Mouse (Mus musculus): ENCODE results near the gene Fbxw9. TPM values are rescaled to one million over a fixed set of nuclear protein-coding genes. Genes with fewer than 3 reads are reported as not detected.

Gene Fbxw9
- total and polyA plus RNA-seq, 3 experiments = 7.3 to 21.9 (median 11.7) TPM

GRCm38 (mm10) chr8:85071514-85072281, 11.8 kb downstream of the Fbxw9 start, which contains the start of gene Dhps:
Dhps (plus strand) TSS chr8:85071757.
- Histone ChIP-seq H3K4me3 (replicated peaks in 1 of 3; ENCODE audit: low read depth in 2 of 3, low read length in 2 of 3, poor library complexity in 1 of 3) (peak within 1 kb of the TSS; percentile 92 to 99 (median 98)), H3K4me1 (ENCODE audit: control insufficient read depth in 1 of 2, insufficient read depth in 2 of 2) (peaks cover 6 to 25% of the 10 kb centered on the region in 2 experiments), H3K9ac (ENCODE audit: insufficient read depth, low read depth) (peak within 1 kb of the TSS; percentile 99), H3K27me3 (replicated peaks) (no peaks in the 10 kb centered on the region), H3K79me2 (replicated peaks; ENCODE audit: control insufficient read depth, extremely low read depth, insufficient read depth, poor library complexity, severe bottlenecking) (peaks cover 17% of the 10 kb centered on the region), H3K27ac (ENCODE audit: insufficient read depth, low read depth) (peak within 1 kb of the TSS; percentile 96), H3K36me3 (replicated peaks in 1 of 2; ENCODE audit: control insufficient read depth in 1 of 2, insufficient read depth in 1 of 2, low read length in 1 of 2) (peaks cover 51 to 63% of the 10 kb centered on the region in 2 experiments), H3K9me3 (replicated peaks; ENCODE audit: low read length) (no peaks in the 10 kb centered on the region), H3K4me2 (ENCODE audit: insufficient read depth, low read depth, poor library complexity, severe bottlenecking) (peak within 1 kb of the TSS; percentile 76)
- TF ChIP-seq RAD21 (IDR thresholded peaks at IDR 0.05; ENCODE audit: low read depth, low read length) = no peak
- TF ChIP-seq RCOR1 (conservative IDR thresholded peaks at IDR 0.05; ENCODE audit: low read depth, low read length) = no peak
- peak; percentile 81 for TF ChIP-seq HCFC1 (IDR thresholded peaks at IDR 0.05; ENCODE audit: low read depth, low read length)
- peak; percentile 69 for TF ChIP-seq IRF4 (IDR thresholded peaks at IDR 0.05; ENCODE audit: low read depth, low read length)
- peak; percentile 97 for TF ChIP-seq BHLHE40 (IDR thresholded peaks at IDR 0.05; ENCODE audit: low read depth, low read length)
- TF ChIP-seq USF2 (conservative IDR thresholded peaks at IDR 0.05; ENCODE audit: low read depth, low read length) = peak; percentile 79
- TF ChIP-seq ELF1 (IDR thresholded peaks at IDR 0.05; ENCODE audit: low read depth, low read length) = peak; percentile 87
- TF ChIP-seq TCF12 (IDR thresholded peaks at IDR 0.05; ENCODE audit: low read depth, low read length) = peak; percentile 80
- peak; percentile 75; the same call in 1 of the 2 replicates for TF ChIP-seq CHD1 (IDR thresholded peaks at IDR 0.05; ENCODE audit: low read depth, low read length)
- TF ChIP-seq JUND (conservative IDR thresholded peaks at IDR 0.05; ENCODE audit: low read depth, low read length) = no peak
- peak; percentile 89 for TF ChIP-seq USF1 (IDR thresholded peaks at IDR 0.05; ENCODE audit: low read depth, low read length)
- peak; percentile 89 for TF ChIP-seq MXI1 (IDR thresholded peaks at IDR 0.05; ENCODE audit: low read depth, low read length)
- TF ChIP-seq JUN (IDR thresholded peaks at IDR 0.05; ENCODE audit: insufficient read depth, low read depth, low read length) = no peak
- TF ChIP-seq E2F4 (IDR thresholded peaks at IDR 0.05; ENCODE audit: insufficient replicate concordance, low read depth, low read length) = peak; percentile 69; the same call in 1 of the 2 replicates
- TF ChIP-seq NELFE (IDR thresholded peaks at IDR 0.05; ENCODE audit: low read depth, low read length) = no peak; the same call in 1 of the 2 replicates
- no peak for TF ChIP-seq CTCF (conservative IDR thresholded peaks at IDR 0.05 in 1 of 2, IDR thresholded peaks at IDR 0.05 in 1 of 2; ENCODE audit: low read depth in 2 of 2, low read length in 2 of 2)
- TF ChIP-seq ZKSCAN1 (IDR thresholded peaks at IDR 0.05; ENCODE audit: borderline replicate concordance, low read depth, low read length) = no peak
- no peak for TF ChIP-seq SMC3 (IDR thresholded peaks at IDR 0.05; ENCODE audit: low read depth, low read length)
- TF ChIP-seq MAZ (IDR thresholded peaks at IDR 0.05; ENCODE audit: low read depth, low read length) = no peak; the same call in 1 of the 2 replicates
- peak; percentile 72; the same call in 1 of the 2 replicates for TF ChIP-seq TBP (conservative IDR thresholded peaks at IDR 0.05; ENCODE audit: low read depth, low read length)
- peak; percentile 67 for TF ChIP-seq ZMIZ1 (IDR thresholded peaks at IDR 0.05; ENCODE audit: low read depth, low read length)
- no peak for TF ChIP-seq MAFK (IDR thresholded peaks at IDR 0.05; ENCODE audit: insufficient replicate concordance, low read length)
- TF ChIP-seq GABPA (IDR thresholded peaks at IDR 0.05; ENCODE audit: insufficient replicate concordance, low read depth, low read length) = no peak
- TF ChIP-seq PAX5 (IDR thresholded peaks at IDR 0.05; ENCODE audit: low read length) = no peak
- TF ChIP-seq ZC3H11A (IDR thresholded peaks at IDR 0.05; ENCODE audit: low read depth, low read length) = no peak
- no peak for TF ChIP-seq CHD2 (IDR thresholded peaks at IDR 0.05; ENCODE audit: low read length)
- TF ChIP-seq MYC (IDR thresholded peaks at IDR 0.05; ENCODE audit: low read depth, low read length) = peak; percentile 100
- TF ChIP-seq EP300 (IDR thresholded peaks at IDR 0.05; ENCODE audit: low read length) = no peak
- no peak; the same call in 1 of the 2 replicates for TF ChIP-seq ETS1 (conservative IDR thresholded peaks at IDR 0.05; ENCODE audit: low read depth, low read length)
- peak; percentile 73; the same call in 1 of the 2 replicates for TF ChIP-seq SIN3A (IDR thresholded peaks at IDR 0.05; ENCODE audit: low read length)
- peak; percentile 47; the same call in 1 of the 2 replicates for TF ChIP-seq POLR2AphosphoS2 (IDR thresholded peaks at IDR 0.05; ENCODE audit: low read depth, low read length)
- TF ChIP-seq UBTF (IDR thresholded peaks at IDR 0.05; ENCODE audit: low read depth, low read length) = 0 out of 2 replicates have a peak, but pooled peaks have one; percentile 57
- peak; percentile 67 for TF ChIP-seq ZNF384 (IDR thresholded peaks at IDR 0.05; ENCODE audit: low read depth, low read length)
- peak; percentile 98 for TF ChIP-seq MAX (IDR thresholded peaks at IDR 0.05; ENCODE audit: low read length)
- TF ChIP-seq POLR2A (IDR thresholded peaks at IDR 0.05; ENCODE audit: low read depth, low read length) = peak; percentile 83
- 0 out of 2 replicates have a peak, but pooled peaks have one; percentile 12 for TF ChIP-seq MEF2A (IDR thresholded peaks at IDR 0.05; ENCODE audit: borderline replicate concordance, low read depth, low read length)
- TF ChIP-seq KAT2A (IDR thresholded peaks at IDR 0.05; ENCODE audit: insufficient replicate concordance, low read length) = peak; percentile 74; the same call in 1 of the 2 replicates
- peak; percentile 65 for TF ChIP-seq NRF1 (IDR thresholded peaks at IDR 0.05; ENCODE audit: low read depth, low read length)
- DNase-seq (ENCODE audit: extremely low read depth) = peak; percentile 95
- dilution Hi-C loops (cut with MboI; ENCODE audit: extremely low pct_ligation_motif_present, extremely low pct_unique_long_range_greater_than_20kb, low sequenced_read_pairs) (no loop called here), in situ Hi-C loops (cut with MboI; ENCODE audit: low pct_ligation_motif_present, low pct_unique_long_range_greater_than_20kb, low sequenced_read_pairs) (loop anchor here (5.0 kb wide), 1 partner anchor 101 kb away; no protein-coding TSS in a partner anchor)

Measured in CH12.LX (cell line).